Mouse (Mus musculus) lung, postnatal 4 days (tissue): ENCODE measurements around the gene Plekhh3.

ENCODE experiments used
- DNase-seq, 2 experiments: peaks; one replicate each; pipeline ENCODE4 v3.0.0; 2021

The Plekhh3 gene

DNA sequence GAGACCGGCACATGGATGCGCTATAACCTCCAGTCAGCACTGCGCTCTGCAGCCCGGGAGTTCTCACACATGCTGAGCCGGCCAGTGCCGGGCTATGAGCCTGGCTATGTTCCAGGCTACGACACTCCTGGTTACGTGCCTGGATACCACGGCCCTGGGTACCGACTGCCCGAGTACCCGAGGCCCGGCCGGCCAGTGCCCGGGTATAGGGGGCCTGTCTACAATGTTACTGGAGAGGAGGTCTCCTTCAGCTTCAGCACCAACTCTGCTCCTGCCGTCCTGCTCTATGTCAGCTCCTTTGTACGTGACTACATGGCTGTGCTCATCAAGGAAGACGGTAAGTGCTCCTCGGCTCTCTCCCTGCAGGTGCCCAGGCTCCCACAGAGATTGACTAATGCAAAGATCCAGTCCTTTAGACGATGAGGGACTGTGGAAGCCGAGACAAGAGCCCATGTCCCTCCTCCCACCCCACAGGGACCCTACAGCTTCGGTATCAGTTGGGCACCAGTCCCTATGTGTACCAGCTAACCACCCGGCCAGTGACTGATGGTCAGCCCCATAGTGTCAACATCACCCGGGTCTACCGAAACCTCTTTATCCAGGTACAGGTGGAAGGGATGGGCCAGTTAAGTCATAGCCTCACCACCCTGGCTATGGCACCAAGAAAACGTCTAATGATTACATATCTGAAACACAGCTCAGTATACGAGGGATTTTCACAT is 15.5 kb upstream of the Plekhh3 start:
- DNase-seq = peak in 1 of 2 experiments; percentile 4

DNA sequence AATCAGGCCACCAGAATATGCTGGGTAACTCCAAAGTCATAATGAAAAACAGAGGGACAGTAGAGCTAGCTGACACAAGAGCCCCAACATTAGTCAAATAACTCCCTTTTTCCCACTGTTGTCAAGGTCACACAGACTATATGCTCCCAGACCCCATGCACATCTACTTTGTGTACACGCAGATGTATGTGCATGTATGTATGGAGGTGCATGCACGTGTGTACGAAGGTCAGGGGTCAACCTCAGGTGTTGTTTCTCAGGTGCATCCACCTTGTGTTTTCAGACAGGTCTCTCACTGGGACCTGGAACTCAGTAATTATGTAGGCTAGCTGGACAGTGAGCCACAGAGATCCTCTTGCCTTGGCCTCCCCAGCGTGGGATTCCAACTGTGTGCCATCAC is 14.3 kb upstream of the Plekhh3 start:
- no peak for DNase-seq

DNA sequence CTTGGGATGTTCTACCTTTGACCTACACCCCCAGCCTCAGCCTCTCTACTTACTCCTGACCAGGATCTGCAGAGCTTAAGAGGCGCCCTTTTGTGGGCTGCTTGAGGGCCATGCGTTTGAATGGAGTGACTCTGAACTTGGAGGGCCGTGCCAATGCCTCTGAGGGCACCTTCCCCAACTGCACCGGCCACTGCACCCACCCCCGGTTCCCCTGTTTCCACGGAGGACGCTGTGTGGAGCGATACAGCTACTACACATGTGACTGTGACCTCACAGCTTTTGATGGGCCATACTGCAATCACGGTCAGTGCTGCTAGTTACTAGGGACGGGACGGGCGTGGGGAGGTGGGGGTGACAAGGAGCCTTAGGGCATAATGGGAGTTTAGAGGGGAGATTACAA is 13.8 kb upstream of the Plekhh3 start:
- no peak for DNase-seq

DNA sequence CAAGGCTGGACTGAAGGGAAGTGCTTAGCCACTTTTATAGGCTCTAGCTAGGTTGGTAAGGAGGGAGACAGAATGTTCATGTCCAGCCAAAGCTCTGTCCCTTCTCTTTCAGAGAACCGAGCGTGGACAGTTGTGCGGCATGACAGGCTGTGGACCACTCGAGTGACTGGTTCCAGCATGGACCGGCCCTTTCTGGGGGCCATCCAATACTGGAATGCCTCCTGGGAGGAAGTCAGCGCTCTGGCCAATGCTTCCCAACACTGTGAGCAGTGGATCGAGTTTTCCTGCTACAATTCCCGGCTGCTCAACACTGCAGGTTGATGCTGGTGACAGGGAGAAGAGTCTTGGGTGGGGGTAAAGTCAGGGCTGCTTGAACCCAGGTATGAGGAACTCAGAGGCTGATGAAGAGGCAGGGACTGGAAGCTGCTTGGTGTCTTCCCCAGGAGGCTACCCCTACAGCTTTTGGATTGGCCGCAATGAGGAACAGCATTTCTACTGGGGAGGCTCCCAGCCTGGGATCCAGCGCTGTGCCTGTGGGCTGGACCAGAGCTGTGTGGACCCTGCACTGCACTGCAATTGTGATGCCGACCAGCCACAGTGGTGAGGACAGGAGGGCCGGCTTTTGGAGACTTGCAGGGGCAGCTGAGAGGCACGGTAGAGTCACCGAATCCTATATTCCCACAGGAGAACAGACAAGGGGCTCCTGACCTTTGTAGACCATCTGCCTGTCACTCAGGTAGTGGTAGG is 11.8 kb upstream of the Plekhh3 start:
- no peak for DNase-seq

DNA sequence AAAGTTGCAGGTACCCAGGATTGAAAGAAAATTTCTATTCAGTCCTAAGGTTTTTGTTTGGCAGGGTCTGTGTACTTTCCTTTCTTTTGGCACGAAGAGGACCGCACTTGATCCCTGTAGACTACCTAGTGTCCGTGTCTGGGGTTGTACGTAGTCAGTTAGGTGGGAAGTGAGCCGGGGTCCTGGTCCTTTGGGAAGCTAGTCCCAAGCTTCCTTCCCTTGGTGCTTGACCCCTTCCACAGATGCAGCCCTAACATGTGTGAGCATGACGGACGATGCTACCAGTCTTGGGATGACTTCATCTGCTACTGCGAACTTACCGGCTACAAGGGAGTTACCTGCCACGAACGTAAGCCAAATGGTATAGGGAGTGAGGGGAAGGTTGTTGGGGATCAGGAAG is 10.8 kb upstream of the Plekhh3 start:
- DNase-seq = no peak

DNA sequence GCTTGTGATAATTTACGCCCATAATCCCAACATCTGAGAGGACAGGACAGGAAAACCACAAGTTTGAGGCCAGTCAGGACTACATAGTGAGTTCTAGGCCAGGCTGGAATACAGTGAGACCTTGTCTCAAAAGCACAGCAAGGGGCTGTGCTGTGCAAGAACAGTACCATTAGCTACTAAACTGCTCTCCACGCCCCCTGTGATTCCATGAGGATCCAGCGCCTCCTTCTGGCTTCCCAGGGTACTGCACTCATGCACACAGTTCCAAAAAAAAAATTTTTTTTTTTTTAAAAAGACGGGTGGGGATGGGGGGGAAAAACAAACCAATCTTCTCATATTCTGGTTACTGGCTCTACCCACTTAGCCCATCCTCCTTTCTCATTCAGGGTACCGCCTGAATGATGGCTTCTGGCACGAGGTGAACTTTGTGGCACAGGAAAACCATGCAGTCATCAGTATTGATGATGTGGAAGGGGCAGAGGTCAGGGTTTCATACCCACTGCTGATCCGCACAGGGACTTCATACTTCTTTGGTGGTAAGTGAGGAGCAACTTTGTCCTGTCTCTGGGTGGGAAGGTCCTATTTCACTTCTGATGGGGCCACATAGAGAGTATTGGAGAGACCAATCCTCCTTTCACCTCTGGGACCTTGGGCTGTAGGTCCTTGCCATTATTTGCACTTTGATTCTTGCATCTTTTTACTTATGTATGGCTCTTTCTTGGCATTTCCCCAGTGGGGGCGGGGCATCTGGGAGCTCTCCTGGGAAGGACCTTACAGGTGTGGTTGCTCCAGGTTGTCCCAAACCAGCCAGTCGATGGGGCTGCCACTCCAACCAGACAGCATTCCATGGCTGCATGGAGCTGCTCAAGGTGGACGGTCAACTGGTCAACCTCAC is 9.9 kb upstream of the Plekhh3 start:
- peak; percentile 58 to 83 for DNase-seq

DNA sequence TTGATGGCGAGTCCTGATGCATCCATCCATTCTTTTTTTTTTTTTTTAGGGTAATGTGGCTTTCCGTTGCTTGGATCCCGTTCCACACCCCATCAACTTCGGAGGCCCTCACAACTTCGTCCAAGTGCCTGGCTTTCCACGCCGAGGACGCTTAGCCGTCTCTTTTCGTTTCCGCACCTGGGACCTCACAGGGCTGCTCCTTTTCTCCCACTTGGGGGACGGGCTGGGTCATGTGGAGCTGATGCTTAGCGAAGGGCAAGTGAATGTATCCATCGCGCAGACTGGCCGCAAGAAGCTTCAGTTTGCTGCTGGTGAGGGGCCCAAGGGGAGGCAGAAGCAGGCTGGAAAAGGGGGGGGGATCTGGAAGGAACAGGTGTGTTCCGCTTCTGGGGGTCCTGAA is 9.1 kb upstream of the Plekhh3 start:
- DNase-seq = no peak

DNA sequence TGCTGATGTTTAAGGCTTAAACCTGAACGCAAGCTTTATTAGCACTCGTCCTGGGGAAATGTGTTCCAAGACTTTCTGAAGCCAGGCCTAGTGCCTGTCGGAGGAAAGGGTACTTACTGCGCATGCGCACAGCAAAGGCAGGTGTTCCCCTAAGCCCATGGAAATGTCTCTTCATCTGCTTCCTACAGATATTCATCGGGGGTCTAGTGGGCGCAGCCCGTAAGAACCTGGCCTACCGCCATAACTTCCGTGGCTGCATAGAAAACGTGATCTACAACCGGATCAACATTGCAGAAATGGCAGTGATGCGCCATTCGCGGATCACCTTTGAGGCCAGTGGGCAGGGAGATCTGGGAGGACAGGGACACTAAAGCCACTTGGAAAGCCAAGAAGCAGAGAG is 8.2 kb upstream of the Plekhh3 start:
- DNase-seq = no peak

DNA sequence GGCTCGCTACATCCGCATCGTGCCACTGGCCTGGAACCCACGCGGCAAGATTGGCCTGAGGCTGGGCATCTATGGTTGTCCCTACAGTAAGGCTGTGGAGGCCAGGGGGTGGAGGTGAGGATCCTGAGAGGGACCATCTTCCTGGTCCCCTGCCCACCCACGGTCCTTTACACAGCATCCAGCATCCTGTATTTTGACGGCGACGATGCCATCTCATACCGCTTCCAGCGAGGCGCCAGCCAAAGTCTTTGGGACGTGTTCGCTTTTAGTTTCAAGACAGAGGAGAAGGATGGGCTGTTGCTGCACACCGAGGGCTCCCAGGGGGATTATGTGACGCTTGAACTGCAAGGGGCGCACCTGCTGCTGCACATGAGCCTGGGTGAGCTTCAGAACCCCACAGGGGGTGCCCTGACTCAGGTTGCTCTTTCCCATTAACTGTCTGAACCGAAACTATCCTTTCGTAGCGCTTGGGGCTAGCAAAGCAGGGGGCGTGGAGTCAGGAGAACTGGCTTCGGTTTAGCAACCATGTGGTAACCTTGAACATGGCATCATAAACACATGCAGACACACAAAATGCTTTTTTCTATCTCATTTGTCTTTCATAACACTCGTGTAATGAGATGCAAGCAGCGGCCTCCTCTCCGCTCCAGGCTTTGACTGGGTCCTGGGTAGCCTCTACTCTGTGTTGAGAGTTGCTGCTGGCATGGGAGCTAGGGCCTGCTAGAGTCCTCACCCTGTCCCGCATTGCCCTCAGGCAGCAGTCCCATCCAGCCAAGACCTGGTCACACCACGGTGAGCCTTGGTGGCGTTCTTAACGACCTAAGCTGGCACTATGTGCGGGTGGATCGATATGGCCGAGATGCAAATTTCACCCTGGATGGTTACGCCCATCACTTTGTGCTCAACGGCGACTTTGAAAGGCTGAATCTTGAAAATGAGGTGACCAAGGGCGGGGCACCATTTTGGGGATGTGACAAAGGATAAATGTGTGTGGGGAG is 7.2 kb upstream of the Plekhh3 start:
- no peak for DNase-seq

DNA sequence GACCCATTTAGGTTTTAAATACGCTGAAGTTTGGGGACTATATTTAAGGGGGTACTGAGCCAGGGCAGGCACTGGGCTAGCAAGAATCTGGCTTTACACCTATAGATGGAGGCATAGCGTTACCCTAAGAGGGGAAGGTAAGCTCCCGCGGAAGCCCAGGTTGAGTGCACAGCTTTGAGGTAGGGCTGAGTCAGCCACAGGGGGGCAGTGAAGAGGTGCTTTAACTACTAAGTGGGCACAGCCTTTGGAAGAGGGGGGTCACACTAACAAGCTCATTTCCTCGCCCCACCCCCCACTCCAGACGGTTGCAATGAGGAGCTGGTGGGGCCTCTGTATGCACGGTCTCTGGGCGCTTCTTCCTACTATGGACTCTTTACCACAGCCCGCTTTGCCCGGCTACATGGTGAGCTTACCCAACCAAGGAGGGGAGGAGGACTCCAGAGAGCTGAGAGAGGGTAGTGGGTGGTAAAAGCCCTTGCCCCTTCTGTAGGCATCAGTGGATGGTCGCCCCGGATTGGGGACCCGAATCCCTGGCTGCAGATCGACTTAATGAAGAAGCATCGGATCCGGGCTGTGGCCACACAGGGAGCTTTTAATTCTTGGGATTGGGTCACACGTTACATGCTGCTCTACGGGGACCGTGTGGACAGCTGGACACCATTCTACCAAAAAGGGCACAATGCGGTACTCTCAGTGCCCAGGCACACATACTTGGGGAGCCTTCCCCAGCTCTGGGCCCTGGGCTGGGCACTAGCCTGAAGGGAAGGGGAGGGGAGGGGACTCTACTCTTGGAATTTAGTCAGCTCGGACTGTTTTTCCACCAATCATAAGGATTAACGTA is 6.0 kb upstream of the Plekhh3 start:
- DNase-seq = peak; percentile 57 to 66

DNA sequence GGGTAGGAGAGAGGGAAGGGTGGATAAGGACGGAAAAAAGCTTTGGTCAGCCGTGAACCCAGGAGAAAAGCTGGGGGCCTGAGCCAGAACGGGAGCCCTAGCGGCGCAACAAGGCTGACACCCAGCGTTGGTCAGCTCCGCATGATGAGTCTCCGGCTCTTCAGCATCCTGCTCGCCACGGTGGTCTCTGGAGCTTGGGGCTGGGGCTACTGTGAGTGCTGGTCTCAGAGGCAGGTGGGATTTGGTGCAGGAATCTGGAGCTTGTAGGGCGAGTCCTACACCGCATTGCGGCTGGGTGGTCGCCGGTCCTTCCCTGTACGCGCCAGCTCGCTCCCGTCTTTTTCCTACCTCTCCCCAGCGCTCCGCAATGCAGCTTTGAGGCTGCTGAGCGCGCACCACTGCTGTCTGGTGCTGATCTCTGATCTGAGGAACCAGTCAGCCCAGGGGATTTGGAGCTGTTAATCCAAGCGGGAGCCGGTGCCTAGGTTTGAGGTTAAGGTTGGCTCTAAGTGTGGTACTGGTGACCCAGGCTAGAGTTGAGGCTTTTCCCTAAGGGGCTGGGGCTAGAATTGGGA is 5.1 kb upstream of the Plekhh3 start:
- DNase-seq = peak; percentile 57

DNA sequence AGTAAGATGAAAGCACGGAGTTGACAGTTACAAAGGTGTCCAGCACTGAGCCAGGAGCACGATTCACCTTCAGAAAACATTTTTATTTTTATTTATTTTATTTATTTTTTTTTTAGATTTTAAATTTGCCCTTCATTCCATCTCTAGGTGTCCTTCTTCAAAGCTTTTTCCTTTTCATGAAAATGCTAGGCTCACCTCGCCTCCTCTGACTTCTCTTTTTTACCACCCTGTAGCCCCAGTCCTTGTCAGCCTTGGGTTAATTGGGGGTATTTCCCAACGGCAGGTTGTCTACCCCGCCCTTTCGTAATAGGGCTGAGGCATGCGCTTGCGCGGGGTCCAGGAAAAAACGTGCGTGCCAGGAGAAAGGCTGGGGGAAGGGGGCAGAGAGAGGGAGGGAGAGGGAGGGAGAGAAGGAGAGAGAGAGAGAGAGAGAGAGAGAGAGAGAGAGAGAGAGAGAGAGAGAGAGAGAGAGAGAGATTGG is 4.5 kb upstream of the Plekhh3 start:
- no peak for DNase-seq

DNA sequence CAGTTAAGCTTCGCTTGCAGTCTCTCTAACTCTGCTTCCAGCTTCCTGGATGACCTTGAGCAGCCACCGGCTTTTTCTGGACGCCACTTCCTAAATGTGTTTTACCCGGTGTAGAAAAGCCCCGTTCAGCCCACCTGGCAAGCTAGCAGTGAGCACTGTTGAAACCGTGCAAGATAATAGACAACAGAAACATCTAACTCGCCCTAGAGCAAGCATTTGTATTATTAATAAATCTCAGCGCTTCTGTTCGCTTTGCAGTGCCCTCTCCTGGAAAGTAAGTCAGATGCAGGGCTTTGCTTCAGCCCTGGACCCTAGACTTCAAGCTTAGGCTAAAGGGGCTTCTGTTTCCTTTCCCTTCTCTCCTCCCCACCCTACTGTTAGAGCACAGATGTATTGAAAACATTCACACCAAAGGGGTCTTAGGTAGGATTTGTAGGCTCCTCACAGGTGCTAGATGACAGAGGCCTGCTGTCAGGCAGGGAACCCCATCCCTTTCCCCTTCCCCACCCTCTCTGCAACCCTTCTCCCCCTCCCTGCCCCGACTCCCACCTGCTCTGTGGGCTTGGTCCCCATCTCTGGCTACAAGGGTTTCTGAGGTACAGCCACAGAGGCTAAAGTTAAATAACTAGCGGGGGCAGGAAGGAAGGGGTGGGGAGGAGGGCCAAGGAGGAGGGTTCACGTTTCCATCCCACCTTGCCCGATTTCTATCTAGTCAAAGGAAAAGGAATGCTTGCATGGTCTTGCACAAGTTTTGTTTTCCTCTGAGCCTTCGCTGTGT is 3.9 kb upstream of the Plekhh3 start, which contains the start of gene Ccr10:
Ccr10 (minus strand) TSS at position 593 of the 778 bp plus-strand sequence.
- DNase-seq = no peak

DNA sequence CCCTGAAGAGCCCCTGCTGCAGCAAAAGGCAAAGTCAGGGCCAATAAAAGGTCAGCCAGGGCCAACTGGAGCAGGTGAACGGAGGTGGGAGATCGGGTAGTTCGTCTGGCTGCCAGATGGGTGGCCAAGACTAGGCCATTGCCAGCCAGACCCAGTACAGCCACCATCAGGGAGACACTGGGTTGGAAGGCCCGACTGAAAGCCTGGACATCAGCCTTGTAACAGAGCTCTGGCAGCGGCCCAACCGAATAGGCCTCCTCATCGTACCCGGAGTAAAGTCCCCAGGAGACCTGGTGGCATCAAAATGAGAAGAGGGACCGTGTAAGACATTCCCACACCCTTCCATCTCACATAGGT is 3.2 kb upstream of the Plekhh3 start:
- DNase-seq = no peak

DNA sequence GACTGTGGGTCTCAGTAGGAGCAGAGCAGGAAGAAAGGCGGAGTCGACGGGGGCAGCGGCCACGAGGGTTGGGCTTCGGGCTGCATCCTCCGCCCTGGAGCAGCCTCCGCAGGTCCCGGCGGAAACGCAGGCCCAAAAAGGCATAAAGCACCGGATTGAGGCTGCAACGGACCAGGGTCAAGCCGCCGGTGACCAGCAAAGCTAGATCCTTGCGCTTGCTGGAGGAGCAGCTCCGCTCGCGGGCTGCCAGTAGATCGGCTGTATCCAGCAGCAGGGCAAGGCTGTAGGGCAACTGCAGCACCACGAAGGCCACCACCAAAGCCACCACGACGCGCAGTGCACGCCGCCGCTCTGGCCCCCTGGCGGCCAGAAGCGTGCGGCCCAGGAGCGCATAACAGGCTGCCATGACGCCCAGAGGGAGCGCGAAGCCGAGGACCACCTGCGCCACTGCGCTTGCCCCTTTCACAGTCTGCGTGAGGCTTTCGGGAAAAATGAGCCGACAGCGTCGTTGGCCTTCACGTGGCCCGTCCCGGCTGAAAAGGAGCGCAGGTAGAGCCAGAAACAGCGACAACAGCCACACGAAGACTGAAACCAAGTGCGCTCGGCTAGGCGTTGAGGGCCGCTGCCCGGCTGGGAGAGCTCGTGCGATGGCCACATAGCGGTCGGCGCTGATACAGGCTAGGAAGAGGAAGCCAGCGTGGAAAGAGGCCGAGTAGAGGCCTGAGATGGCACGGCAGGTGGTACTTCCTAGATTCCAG is 2.7 kb upstream of the Plekhh3 start:
- DNase-seq = peak; percentile 87 to 90

DNA sequence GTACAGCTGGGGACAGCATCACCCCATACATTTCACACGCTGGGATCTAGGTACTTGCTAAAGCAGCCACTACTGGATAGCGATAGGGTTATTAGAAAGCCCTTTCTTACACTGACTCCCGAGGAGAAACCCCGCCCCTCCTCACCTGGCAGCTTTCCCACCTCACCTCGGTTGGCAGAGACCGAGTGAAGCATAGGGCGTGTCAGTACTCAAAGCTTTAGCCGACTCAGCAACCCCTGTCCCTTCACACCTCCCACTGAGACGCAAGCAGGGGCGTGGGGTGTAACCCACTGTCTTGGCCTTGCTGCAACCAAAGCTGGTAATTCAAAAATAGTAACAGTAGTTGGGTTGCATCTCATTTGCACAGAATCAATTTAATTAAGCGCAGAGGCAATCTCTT is 2.0 kb upstream of the Plekhh3 start:
- DNase-seq = peak; percentile 76 to 82

DNA sequence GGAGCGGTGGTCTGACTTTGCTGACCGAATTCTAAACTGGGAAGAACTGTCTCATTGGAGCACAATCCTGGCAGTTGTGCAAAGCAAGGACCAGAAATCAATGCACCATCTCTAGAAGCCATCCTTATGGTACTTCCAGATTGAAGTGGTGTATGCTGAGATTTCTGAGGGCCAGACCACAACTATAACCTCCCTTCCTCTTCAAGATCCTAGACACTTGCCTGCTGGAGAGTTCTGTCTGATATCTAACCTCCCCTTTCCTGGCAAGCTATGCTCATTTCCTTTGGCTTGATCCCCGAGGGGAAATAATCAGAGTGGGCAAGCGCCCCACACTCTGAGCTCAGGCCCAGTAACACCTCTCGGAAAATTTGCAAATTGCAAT is 1.3 kb upstream of the Plekhh3 start:
- no peak for DNase-seq

DNA sequence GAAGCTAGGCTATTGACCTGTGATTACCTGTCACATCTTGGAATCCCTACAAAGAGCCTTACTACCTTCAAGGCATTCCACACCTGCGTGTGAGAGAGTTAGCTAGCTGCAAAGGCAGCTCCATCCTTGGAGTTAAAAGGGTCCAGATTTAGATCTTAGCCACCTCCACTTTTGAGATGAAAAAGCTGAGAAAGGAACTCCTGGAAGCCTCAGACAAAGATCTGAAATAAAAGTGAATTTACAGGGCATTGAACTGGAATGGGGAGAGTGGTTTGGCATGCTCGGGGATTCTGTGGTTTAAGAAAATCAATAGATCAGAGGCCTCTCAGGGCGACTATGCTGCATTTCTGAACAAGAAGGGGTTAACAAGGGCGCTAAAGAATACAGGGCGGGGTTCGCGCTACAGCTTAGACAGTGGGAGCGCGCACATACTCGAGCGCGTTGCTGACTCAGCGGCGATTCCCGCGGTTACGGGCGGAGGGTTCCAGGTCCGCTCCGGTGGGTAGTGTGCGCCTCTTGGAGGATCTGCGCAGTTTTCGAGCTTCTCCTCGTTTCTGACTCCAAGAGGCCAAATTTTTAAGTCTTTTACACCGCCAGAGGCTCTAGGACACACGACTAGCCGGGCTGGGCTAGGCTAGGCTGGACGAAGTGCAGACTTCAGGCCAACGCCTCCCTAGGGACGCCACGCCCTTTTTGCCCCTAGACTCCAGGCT is 726 bp upstream of the Plekhh3 start:
- peak; percentile 81 to 83 for DNase-seq
